Mouse (Mus musculus) heart, embryonic 10.5 days (tissue): ENCODE data around the gene Acot3. TPM values are rescaled to one million over a fixed set of nuclear protein-coding genes. Genes with fewer than 3 reads are reported as not detected.
"Not testable (repeated sequence)": the region's sequence is repeated elsewhere in the genome, so short reads cannot be mapped to it uniquely, and the experiment has no call there.

Experiments used
- DNase-seq: peaks from one replicate; pipeline ENCODE4 v3.0.0-alpha.2; 2017; ENCODE audit warnings: low spot score
- H3K27ac ChIP-seq: fragments of 300-500 bp; sonication (generic); 2 replicates; pipeline ENCODE4 v1.5.1; 2016; ENCODE audit warnings: mild to moderate bottlenecking
- H3K27me3 ChIP-seq: fragments of 300-500 bp; sonication (generic); 2 replicates; pipeline ENCODE4 v1.6.1; 2016; ENCODE audit warnings: mild to moderate bottlenecking; ENCODE audit not compliant: poor library complexity, insufficient read depth, severe bottlenecking
- H3K36me3 ChIP-seq: fragments of 300-500 bp; sonication (generic); 2 replicates; pipeline ENCODE4 v1.6.1; 2016; ENCODE audit warnings: mild to moderate bottlenecking, moderate library complexity
- H3K4me1 ChIP-seq: fragments of 300-500 bp; sonication (generic); 2 replicates; pipeline ENCODE4 v1.6.1; 2016; ENCODE audit warnings: mild to moderate bottlenecking
- H3K4me3 ChIP-seq: fragments of 300-500 bp; sonication (generic); 2 replicates; pipeline ENCODE4 v1.5.1; 2016; ENCODE audit warnings: mild to moderate bottlenecking, moderate library complexity
- H3K9me3 ChIP-seq: fragments of 300-500 bp; sonication (generic); 2 replicates; pipeline ENCODE4 v1.6.1; 2016; ENCODE audit warnings: mild to moderate bottlenecking, moderate library complexity
- WGBS: fragments of 180-500 bp; shearing (Covaris S2); methylation state at CpG from one replicate; pipeline ENCODE4 v1.1.7; 2016; 5-methylcytosine and 5-hydroxymethylcytosine counted together
- polyA plus RNA-seq: library from polyadenylated mRNA; unstranded; fragments of >200 nt; fragmentation: Nextera tagmentation; extraction: Ambion mirVana; gene quantifications from 2 replicates; pipeline ENCODE4 v1.2.1, GENCODE M21; 2016

Acot3 gene
- polyA plus RNA-seq, 1 experiment from 2014 or later = 0.60 TPM

GRCm38 (mm10) chr12:84025888-84026287 lies 26.1 kb upstream of the Acot3 start:
- Histone ChIP-seq H3K36me3 (no peaks in the 10 kb centered on the region), H3K9me3 (no peaks in the 10 kb centered on the region), H3K27me3 (no peaks in the 10 kb centered on the region), H3K4me1 (no peaks in the 10 kb centered on the region), H3K27ac (no peak overlapping the region), H3K4me3 (no peak overlapping the region)
- WGBS = 81% methylated on average over 7 of the region's 7 CpGs
- no peak for DNase-seq

GRCm38 (mm10) chr12:84028328-84028727 lies 23.6 kb upstream of the Acot3 start:
- not testable (repeated sequence) for H3K4me1 ChIP-seq, H3K27ac ChIP-seq, H3K36me3 ChIP-seq, DNase-seq, H3K4me3 ChIP-seq, H3K9me3 ChIP-seq, H3K27me3 ChIP-seq
- WGBS = 61% methylated on average over 3 of the region's 3 CpGs

GRCm38 (mm10) chr12:84029043-84029442 lies 22.9 kb upstream of the Acot3 start:
- not testable (repeated sequence) for H3K4me1 ChIP-seq, H3K4me3 ChIP-seq, DNase-seq, H3K36me3 ChIP-seq, H3K9me3 ChIP-seq, H3K27ac ChIP-seq, H3K27me3 ChIP-seq
- WGBS = 86% methylated on average over 1 of the region's 1 CpGs

- DNase-seq = peak; percentile 76
- Histone ChIP-seq H3K9me3 (no peaks in the 10 kb centered on the region), H3K27me3 (no peaks in the 10 kb centered on the region), H3K27ac (no peak overlapping the region), H3K36me3 (no peaks in the 10 kb centered on the region), H3K4me1 (no peaks in the 10 kb centered on the region), H3K4me3 (no peak overlapping the region)
- 65% methylated on average over 4 of the region's 4 CpGs for WGBS
Measured at GRCm38 (mm10) chr12:84030659-84031332, 21.1 kb upstream of the Acot3 start.

- 87% methylated on average over 4 of the region's 4 CpGs for WGBS
- peaks cover 6% of the 10 kb centered on the region; the same call in 1 of the 2 replicates for H3K27me3 ChIP-seq
- no peak overlapping the region for H3K27ac ChIP-seq
- no peaks in the 10 kb centered on the region for H3K36me3 ChIP-seq
- H3K4me3 ChIP-seq = no peak overlapping the region
- no peaks in the 10 kb centered on the region for H3K4me1 ChIP-seq
- DNase-seq = no peak
- no peaks in the 10 kb centered on the region for H3K9me3 ChIP-seq
Measured at GRCm38 (mm10) chr12:84032854-84033253, 19.1 kb upstream of the Acot3 start.

- not testable (repeated sequence) for H3K36me3 ChIP-seq, H3K27ac ChIP-seq, H3K4me3 ChIP-seq, H3K27me3 ChIP-seq, H3K9me3 ChIP-seq, H3K4me1 ChIP-seq, DNase-seq
- 69% methylated on average over 2 of the region's 2 CpGs for whole genome bisulfite sequencing
Measured at GRCm38 (mm10) chr12:84033302-84033701, 18.6 kb upstream of the Acot3 start.

- Histone ChIP-seq H3K4me1 (no peaks in the 10 kb centered on the region), H3K27me3 (peaks cover 6% of the 10 kb centered on the region; the same call in 1 of the 2 replicates), H3K36me3 (no peaks in the 10 kb centered on the region), H3K27ac (no peak overlapping the region), H3K4me3 (no peak overlapping the region), H3K9me3 (no peaks in the 10 kb centered on the region)
- 59% methylated on average over 4 of the region's 4 CpGs for WGBS
- DNase-seq = no peak
Measured at GRCm38 (mm10) chr12:84034108-84034507, 17.8 kb upstream of the Acot3 start.

- not testable (repeated sequence) for H3K27me3 ChIP-seq, H3K9me3 ChIP-seq, H3K36me3 ChIP-seq, DNase-seq, H3K4me1 ChIP-seq
- WGBS = 6% methylated on average over 32 of the region's 32 CpGs
- Histone ChIP-seq H3K4me3 (peak within 1 kb of the TSS; percentile 62), H3K27ac (peak within 1 kb of the TSS; percentile 75)
Measured at GRCm38 (mm10) chr12:84038241-84038640, 13.7 kb upstream of the Acot3 start, which contains the start of gene Acot4. Gene Acot4 (plus strand): TSS chr12:84038379.

GRCm38 (mm10) chr12:84038691-84039111 lies 13.2 kb upstream of the Acot3 start, which contains the start of gene Gm49366:
Gene Gm49366 (plus strand): TSS chr12:84038935.
- H3K27me3 ChIP-seq, H3K9me3 ChIP-seq, H3K36me3 ChIP-seq, DNase-seq, H3K4me1 ChIP-seq: not testable (repeated sequence)
- Histone ChIP-seq H3K4me3 (peak within 1 kb of the TSS; percentile 62), H3K27ac (peak within 1 kb of the TSS; percentile 75)
- WGBS = 2% methylated on average over 39 of the region's 39 CpGs

- H3K4me1 ChIP-seq = no peaks in the 10 kb centered on the region
- WGBS = 83% methylated on average over 5 of the region's 5 CpGs
- no peak for DNase-seq
- H3K36me3 ChIP-seq = no peaks in the 10 kb centered on the region
- H3K27me3 ChIP-seq = peaks cover 4% of the 10 kb centered on the region; the same call in 1 of the 2 replicates
- no peak overlapping the region for H3K4me3 ChIP-seq
- no peak overlapping the region for H3K27ac ChIP-seq
- H3K9me3 ChIP-seq = peaks cover 6% of the 10 kb centered on the region; the same call in 1 of the 2 replicates
Measured at GRCm38 (mm10) chr12:84042248-84042647, 9.7 kb upstream of the Acot3 start.

- Histone ChIP-seq H3K9me3 (peaks cover 15% of the 10 kb centered on the region; the same call in 1 of the 2 replicates), H3K36me3 (no peaks in the 10 kb centered on the region), H3K4me3 (no peak overlapping the region), H3K27ac (no peak overlapping the region), H3K4me1 (no peaks in the 10 kb centered on the region), H3K27me3 (no peaks in the 10 kb centered on the region)
- 78% methylated on average over 2 of the region's 2 CpGs for WGBS
- no peak for DNase-seq
Measured at GRCm38 (mm10) chr12:84044045-84044444, 7.9 kb upstream of the Acot3 start.

GRCm38 (mm10) chr12:84046906-84047305 lies 5.0 kb upstream of the Acot3 start:
- Histone ChIP-seq H3K9me3 (peaks cover 9% of the 10 kb centered on the region; the same call in 1 of the 2 replicates), H3K4me1 (no peaks in the 10 kb centered on the region), H3K4me3 (no peak overlapping the region), H3K36me3 (no peaks in the 10 kb centered on the region), H3K27me3 (peaks cover 8% of the 10 kb centered on the region; the same call in 1 of the 2 replicates), H3K27ac (no peak overlapping the region)
- no peak for DNase-seq
- 86% methylated on average over 1 of the region's 1 CpGs for WGBS

GRCm38 (mm10) chr12:84050744-84051143 lies 1.2 kb upstream of the Acot3 start:
- not testable (repeated sequence) for H3K27ac ChIP-seq, H3K9me3 ChIP-seq, DNase-seq, H3K36me3 ChIP-seq, H3K4me3 ChIP-seq, H3K4me1 ChIP-seq
- 86% methylated on average over 5 of the region's 5 CpGs for WGBS
- H3K27me3 ChIP-seq = peaks cover 41% of the 10 kb centered on the region
